Mouse (Mus musculus) liver, postnatal 0 days (tissue): ENCODE measurements around the gene Hoxb4. TPM values are rescaled to one million over a fixed set of nuclear protein-coding genes. Genes with fewer than 3 reads are reported as not detected.

Source experiments
- ATAC-seq: fragments of 200-750 bp; cut with Nextera tagmentation; 2 replicates; pipeline ENCODE4 v1.8.0; 2017; ENCODE audit warnings: mild to moderate bottlenecking, moderate library complexity
- DNase-seq: peaks from one replicate; pipeline ENCODE4 v3.0.0-alpha.2; 2016
- H3K27ac ChIP-seq: fragments of 300-500 bp; sonication (generic); 2 replicates; pipeline ENCODE4 v1.5.1; 2014; ENCODE audit warnings: antibody characterized with exemption, moderate library complexity, mild to moderate bottlenecking, low read depth
- H3K27me3 ChIP-seq: fragments of 300-500 bp; sonication (generic); 2 replicates; pipeline ENCODE4 v1.6.1; 2014; ENCODE audit warnings: low read length, control low read depth, mixed read lengths; ENCODE audit not compliant: insufficient read depth
- H3K36me3 ChIP-seq: fragments of 300-500 bp; sonication (generic); replicated peaks from 2 replicates; pipeline ENCODE4 v1.6.1; 2014; ENCODE audit warnings: mild to moderate bottlenecking, control low read depth, low read length, moderate library complexity, mixed read lengths; ENCODE audit not compliant: insufficient read depth
- H3K4me1 ChIP-seq: fragments of 300-500 bp; sonication (generic); 2 replicates; pipeline ENCODE4 v1.6.1; 2014; ENCODE audit warnings: antibody characterized with exemption, mild to moderate bottlenecking, control low read depth; ENCODE audit not compliant: insufficient read depth
- H3K4me2 ChIP-seq: fragments of 300-500 bp; sonication (generic); 2 replicates; pipeline ENCODE4 v1.6.1; 2014; ENCODE audit warnings: low read depth, mild to moderate bottlenecking, low read length, moderate library complexity, mixed read lengths
- H3K4me3 ChIP-seq: fragments of 300-500 bp; sonication (generic); 2 replicates; pipeline ENCODE4 v1.5.1; 2014; ENCODE audit warnings: low read depth, low read length
- H3K9ac ChIP-seq: fragments of 300-500 bp; sonication (generic); replicated peaks from 2 replicates; pipeline ENCODE4 v1.6.1; 2014; ENCODE audit warnings: mild to moderate bottlenecking, moderate library complexity
- H3K9me3 ChIP-seq: fragments of 300-500 bp; sonication (generic); 2 replicates; pipeline ENCODE4 v1.6.1; 2016; ENCODE audit warnings: mild to moderate bottlenecking, control low read depth, low read length, mixed read lengths
- CTCF ChIP-seq: sonication (generic); IDR thresholded peaks from 2 replicates; pipeline ENCODE4 v1.5.1; 2016; ENCODE audit warnings: antibody characterized with exemption, low read depth
- EP300 ChIP-seq: IDR thresholded peaks from 2 replicates; pipeline ENCODE4 v1.6.1; 2016; ENCODE audit warnings: antibody characterized with exemption, low read depth, mild to moderate bottlenecking
- WGBS: fragments of 180-500 bp; shearing (Covaris S2); extraction: QIAGEN DNeasy Blood & Tissue Kit; methylation state at CpG from one replicate; pipeline ENCODE4 v1.1.7; 2014; ENCODE audit not compliant: insufficient replicate concordance; 5-methylcytosine and 5-hydroxymethylcytosine counted together
- polyA plus RNA-seq: library from polyadenylated mRNA; unstranded; fragments of >200 nt; fragmentation: Nextera tagmentation; extraction: Ambion mirVana; gene quantifications from 2 replicates; pipeline ENCODE4 v1.2.1, GENCODE M21; 2015

The Hoxb4 gene
- polyA plus RNA-seq, 1 experiment from 2014 or later, result 0.27 TPM

- Histone ChIP-seq H3K4me1 (peaks cover 8% of the 10 kb centered on the region), H3K4me3 (no peak overlapping the region), H3K9ac (no peak overlapping the region), H3K9me3 (no peaks in the 10 kb centered on the region), H3K27me3 (peaks cover 97% of the 10 kb centered on the region), H3K36me3 (no peaks in the 10 kb centered on the region), H3K4me2 (peak overlapping the region; percentile 50; the same call in 1 of the 2 replicates), H3K27ac (peak overlapping the region; percentile 64; the same call in 1 of the 2 replicates)
- 27% methylated on average over 12 of the region's 12 CpGs for WGBS
- DNase-seq (no peak), ATAC-seq (no peak)
- no peak for TF ChIP-seq CTCF
- TF ChIP-seq EP300, result no peak
Measured at GRCm38 (mm10) chr11:96313806-96314428, 4.2 kb upstream of the Hoxb4 start.

- WGBS, result 3% methylated on average over 34 of the region's 34 CpGs
Measured at GRCm38 (mm10) chr11:96314671-96315343, 3.3 kb upstream of the Hoxb4 start.

GRCm38 (mm10) chr11:96315344-96315681 lies 2.8 kb upstream of the Hoxb4 start:
- TF ChIP-seq EP300, result no peak
- TF ChIP-seq CTCF, result no peak
- peak overlapping the region; percentile 28 for H3K4me3 ChIP-seq
- no peak overlapping the region for H3K9ac ChIP-seq
- H3K27ac ChIP-seq, result no peak overlapping the region; the same call in 1 of the 2 replicates
- no peaks in the 10 kb centered on the region for H3K36me3 ChIP-seq
- ATAC-seq (no peak), DNase-seq (no peak)
- H3K4me1 ChIP-seq, result peaks cover 8% of the 10 kb centered on the region
- no peaks in the 10 kb centered on the region for H3K9me3 ChIP-seq
- H3K27me3 ChIP-seq, result peaks cover 98% of the 10 kb centered on the region
- WGBS, result 28% methylated on average over 5 of the region's 5 CpGs
- H3K4me2 ChIP-seq, result peak overlapping the region; percentile 50

More at GRCm38 (mm10) chr11:96314671-96315343, 3.3 kb upstream of the Hoxb4 start:
- Histone ChIP-seq H3K4me1 (peaks cover 8% of the 10 kb centered on the region), H3K27ac (peak overlapping the region; percentile 64), H3K27me3 (peaks cover 98% of the 10 kb centered on the region), H3K36me3 (no peaks in the 10 kb centered on the region), H3K9ac (no peak overlapping the region), H3K9me3 (no peaks in the 10 kb centered on the region), H3K4me2 (peak overlapping the region; percentile 50), H3K4me3 (peak overlapping the region; percentile 28)
- TF ChIP-seq EP300, result no peak
- no peak for TF ChIP-seq CTCF
- DNase-seq (peak; percentile 32), ATAC-seq (no peak)

- no peak overlapping the region for H3K27ac ChIP-seq
- no peak overlapping the region for H3K9ac ChIP-seq
- ATAC-seq (no peak), DNase-seq (no peak)
- H3K27me3 ChIP-seq, result peaks cover 91% of the 10 kb centered on the region
- H3K4me1 ChIP-seq, result peaks cover under 1% of the 10 kb centered on the region; the same call in 1 of the 2 replicates
- TF ChIP-seq EP300 (no peak), CTCF (no peak)
- H3K4me2 ChIP-seq, result no peak overlapping the region
- WGBS, result 36% methylated on average over 18 of the region's 18 CpGs
- no peak overlapping the region for H3K4me3 ChIP-seq
- no peaks in the 10 kb centered on the region for H3K9me3 ChIP-seq
- H3K36me3 ChIP-seq, result no peaks in the 10 kb centered on the region
Measured at GRCm38 (mm10) chr11:96316696-96317607, 1.1 kb upstream of the Hoxb4 start.

GRCm38 (mm10) chr11:96318368-96319070 lies 452 bp downstream of the Hoxb4 start:
- WGBS, result under 1% methylated on average over 44 of the region's 45 CpGs
- Histone ChIP-seq H3K27ac (peak overlapping the region; percentile 68), H3K4me2 (peak overlapping the region; percentile 69), H3K4me1 (no peaks in the 10 kb centered on the region), H3K4me3 (peak overlapping the region; percentile 49), H3K9me3 (no peaks in the 10 kb centered on the region), H3K9ac (peak overlapping the region; percentile 54), H3K27me3 (peaks cover 75% of the 10 kb centered on the region), H3K36me3 (no peaks in the 10 kb centered on the region)
- no peak for TF ChIP-seq CTCF
- TF ChIP-seq EP300, result no peak
- DNase-seq (peak; percentile 29), ATAC-seq (peak; percentile 59; the same call in 1 of the 2 replicates)
